Mouse (Mus musculus) forebrain, postnatal 0 days (tissue): ENCODE data around the gene Fxyd7. TPM values are rescaled to one million over a fixed set of nuclear protein-coding genes. Genes with fewer than 3 reads are reported as not detected.

Experiments used
- ATAC-seq: fragments of 200-750 bp; cut with Nextera tagmentation; 2 replicates; pipeline ENCODE4 v1.8.0; 2017; ENCODE audit warnings: mild to moderate bottlenecking, moderate library complexity
- DNase-seq: peaks from one replicate; pipeline ENCODE4 v3.0.0-alpha.2; 2015
- H3K27ac ChIP-seq: fragments of 300-500 bp; sonication (generic); 2 replicates; pipeline ENCODE4 v1.5.1; 2014; ENCODE audit warnings: low read depth, mild to moderate bottlenecking, antibody characterized with exemption, low read length, moderate library complexity, mixed read lengths
- H3K27me3 ChIP-seq: fragments of 300-500 bp; sonication (generic); 2 replicates; pipeline ENCODE4 v1.6.1; 2014; ENCODE audit warnings: mild to moderate bottlenecking, low read length, mixed read lengths; ENCODE audit not compliant: insufficient read depth
- H3K36me3 ChIP-seq: fragments of 300-500 bp; sonication (generic); 2 replicates; pipeline ENCODE4 v1.6.1; 2014; ENCODE audit warnings: mild to moderate bottlenecking, moderate library complexity; ENCODE audit not compliant: insufficient read depth
- H3K4me1 ChIP-seq: fragments of 300-500 bp; sonication (generic); 2 replicates; pipeline ENCODE4 v1.6.1; 2014; ENCODE audit warnings: antibody characterized with exemption; ENCODE audit not compliant: insufficient read depth
- H3K4me2 ChIP-seq: fragments of 300-500 bp; sonication (generic); 2 replicates; pipeline ENCODE4 v1.6.1; 2014; ENCODE audit warnings: low read depth, mild to moderate bottlenecking, moderate library complexity
- H3K4me3 ChIP-seq: fragments of 300-500 bp; sonication (generic); 2 replicates; pipeline ENCODE4 v1.5.1; 2014; ENCODE audit warnings: low read depth, low read length, mixed read lengths
- H3K9ac ChIP-seq: fragments of 300-500 bp; sonication (generic); 2 replicates; pipeline ENCODE4 v1.6.1; 2014; ENCODE audit warnings: mild to moderate bottlenecking
- H3K9me3 ChIP-seq: fragments of 300-500 bp; sonication (generic); 2 replicates; pipeline ENCODE4 v1.6.1; 2016; ENCODE audit warnings: low read length
- CTCF ChIP-seq: sonication (generic); IDR thresholded peaks from 2 replicates; pipeline ENCODE4 v1.5.1; 2016; ENCODE audit warnings: antibody characterized with exemption, control low read depth, low read depth
- WGBS: fragments of 180-500 bp; shearing (Covaris S2); extraction: QIAGEN DNeasy Blood & Tissue Kit; methylation state at CpG from one replicate; pipeline ENCODE4 v1.1.7; 2014; 5-methylcytosine and 5-hydroxymethylcytosine counted together
- polyA plus RNA-seq: library from polyadenylated mRNA; unstranded; fragments of >200 nt; fragmentation: Nextera tagmentation; extraction: Ambion mirVana; gene quantifications from 2 replicates; pipeline ENCODE4 v1.2.1, GENCODE M21; 2015
- total RNA-seq: library from RNA; depleted of rRNA; stranded (reverse); fragments of >200 nt; gene quantifications from 2 replicates; pipeline ENCODE4 v1.2.3, GENCODE M21; 2014; rRNA removed

Gene Fxyd7
- total RNA-seq (74.3 and 92.0 TPM in 2 replicates), polyA plus RNA-seq (167 and 231 TPM in 2 replicates)

DNA sequence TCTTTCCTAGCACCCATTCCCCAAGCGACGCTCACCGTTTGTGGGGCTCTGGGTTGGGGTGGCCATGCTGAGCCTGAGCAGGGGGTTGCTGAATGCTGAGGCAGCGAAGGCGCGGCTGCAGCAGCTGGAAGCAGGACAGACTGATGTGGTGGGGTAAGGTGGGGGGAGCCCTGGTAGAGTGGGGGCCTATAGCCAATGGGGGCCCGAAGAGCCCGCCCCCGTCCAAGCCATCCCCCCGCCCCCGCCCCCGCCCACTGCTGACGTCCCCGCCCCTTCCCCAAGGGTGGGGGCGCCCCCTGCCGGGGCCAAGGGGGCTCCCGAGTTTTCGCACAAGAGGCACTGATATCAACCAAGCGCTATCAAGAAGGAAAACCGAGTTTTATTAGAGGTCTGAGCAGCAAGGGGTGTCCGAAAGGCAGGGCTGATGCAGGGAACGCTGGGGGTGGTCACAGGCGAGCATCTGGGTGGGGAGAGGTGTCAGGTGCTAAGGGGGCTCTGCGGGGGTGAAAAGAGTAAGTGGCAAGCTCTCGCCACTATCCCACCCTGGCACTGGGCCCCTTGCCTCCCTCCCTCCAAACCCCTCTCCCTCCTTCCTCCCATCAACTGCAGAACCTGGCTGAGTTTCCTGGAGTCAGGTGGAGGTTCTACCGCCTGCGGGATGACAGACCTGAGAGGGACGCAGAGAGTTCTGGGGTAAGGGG is at the start of gene Fxyd7:
TSS of gene Fxyd7 (minus strand) at position 147 of the 701 bp plus-strand sequence.
- Histone ChIP-seq H3K36me3 (no peaks in the 10 kb centered on the region), H3K27ac (0 out of 2 replicates have a peak within 1 kb of the TSS, but pooled peaks have one; percentile 6), H3K27me3 (peaks cover 19% of the 10 kb centered on the region), H3K4me3 (peak within 1 kb of the TSS; percentile 46), H3K4me2 (peak within 1 kb of the TSS; percentile 65), H3K9ac (peak within 1 kb of the TSS; percentile 51), H3K9me3 (no peaks in the 10 kb centered on the region), H3K4me1 (peaks cover 16% of the 10 kb centered on the region)
- peak; percentile 14 for ATAC-seq
- DNase-seq, result peak; percentile 43
- TF ChIP-seq CTCF, result peak; percentile 19; the same call in 1 of the 2 replicates
- 2% methylated on average over 26 of the region's 28 CpGs for WGBS

DNA sequence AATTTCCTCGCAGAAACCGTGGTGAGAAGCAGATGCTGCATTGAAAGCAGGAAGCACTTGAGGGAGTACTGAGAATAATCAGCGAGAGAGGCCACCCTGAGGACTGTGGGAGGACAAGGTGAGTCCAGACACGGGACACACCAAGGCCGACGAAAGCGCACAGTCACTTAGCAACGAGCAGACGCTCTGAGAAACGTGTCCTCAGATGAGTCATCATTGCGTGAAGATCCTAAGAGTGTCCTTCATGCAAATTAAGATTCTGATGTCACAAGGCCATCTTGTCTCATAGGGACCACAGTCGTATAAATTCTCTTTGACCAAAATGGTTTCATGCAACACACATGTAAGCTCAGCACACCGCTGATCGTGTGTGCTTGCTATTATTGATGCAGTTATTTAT is 49.5 kb upstream of the Fxyd7 start:
- no peak overlapping the region for H3K4me3 ChIP-seq
- no peaks in the 10 kb centered on the region for H3K4me1 ChIP-seq
- 85% methylated on average over 14 of the region's 14 CpGs for WGBS
- H3K9me3 ChIP-seq, result no peaks in the 10 kb centered on the region
- H3K27me3 ChIP-seq, result no peaks in the 10 kb centered on the region
- no peak for TF ChIP-seq CTCF
- H3K9ac ChIP-seq, result no peak overlapping the region
- DNase-seq, result no peak
- H3K4me2 ChIP-seq, result no peak overlapping the region
- H3K27ac ChIP-seq, result no peak overlapping the region
- H3K36me3 ChIP-seq, result no peaks in the 10 kb centered on the region
- no peak for ATAC-seq

DNA sequence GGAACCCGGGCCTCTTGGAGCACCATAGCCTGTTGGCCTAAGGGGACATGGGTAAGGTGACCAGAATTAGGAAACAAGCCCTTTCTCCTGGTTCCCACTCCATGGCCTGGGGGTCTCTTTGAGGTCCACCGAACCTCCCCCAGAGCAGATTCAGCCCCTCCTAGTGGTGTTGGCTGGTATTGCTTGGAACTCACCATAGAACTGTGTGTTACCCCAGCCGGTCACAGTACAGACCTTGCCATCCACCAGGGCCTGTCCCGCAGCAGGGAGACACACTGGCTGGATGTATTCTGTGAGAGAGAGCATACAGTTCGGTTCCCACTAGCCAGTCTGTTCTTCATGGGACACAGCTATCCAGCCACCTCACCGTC is 48.3 kb upstream of the Fxyd7 start:
- 0 out of 2 replicates have a peak, but pooled peaks have one; percentile 14 for TF ChIP-seq CTCF
- Histone ChIP-seq H3K27me3 (no peaks in the 10 kb centered on the region), H3K9me3 (no peaks in the 10 kb centered on the region), H3K4me2 (no peak overlapping the region), H3K9ac (no peak overlapping the region), H3K36me3 (no peaks in the 10 kb centered on the region), H3K4me3 (no peak overlapping the region), H3K27ac (no peak overlapping the region), H3K4me1 (no peaks in the 10 kb centered on the region)
- DNase-seq (no peak), ATAC-seq (no peak)
- WGBS, result 88% methylated on average over 6 of the region's 6 CpGs

DNA sequence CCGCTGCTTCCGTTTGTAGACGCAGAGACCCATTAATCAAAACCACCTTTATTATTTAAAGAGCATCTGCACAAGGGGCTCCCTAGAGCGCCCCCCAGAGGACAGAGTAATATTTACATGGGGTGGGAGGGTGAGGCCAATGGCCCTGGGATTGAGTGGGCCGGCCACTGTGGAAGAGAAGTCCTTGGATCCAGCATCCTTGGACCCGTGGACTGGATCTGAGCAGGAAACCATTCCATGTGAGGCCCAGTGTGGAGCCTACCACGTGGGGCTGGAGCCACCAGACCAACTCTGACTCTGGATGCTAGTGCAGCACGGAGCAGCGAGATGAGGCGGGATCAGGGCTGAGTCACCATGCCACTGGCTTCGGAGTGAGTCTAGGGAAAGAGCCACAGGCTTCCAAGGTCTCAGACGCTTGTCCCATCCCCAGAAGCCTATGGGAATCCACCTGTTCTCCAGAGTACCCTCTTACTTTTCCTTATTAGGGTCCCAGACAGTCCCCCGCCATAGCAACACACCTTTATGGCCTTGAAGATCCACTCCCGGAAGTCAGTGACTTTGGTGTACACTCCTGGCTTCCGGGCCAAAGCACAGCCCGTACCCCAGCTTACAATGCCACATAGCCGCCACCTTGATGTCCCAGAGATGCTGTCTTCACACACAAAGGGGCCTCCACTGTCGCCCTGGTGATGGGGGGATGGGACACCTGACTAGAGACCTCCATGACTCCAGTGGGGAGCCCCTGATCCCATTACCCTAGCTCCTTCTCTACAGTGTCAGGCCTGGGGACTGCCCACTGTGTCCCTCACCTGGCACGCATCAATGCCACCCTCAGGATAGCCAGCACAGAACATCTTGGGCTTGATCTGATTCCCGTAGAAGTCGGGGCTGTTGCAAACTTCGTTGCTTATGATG is 47.7 kb upstream of the Fxyd7 start:
- Histone ChIP-seq H3K27me3 (no peaks in the 10 kb centered on the region), H3K4me1 (no peaks in the 10 kb centered on the region), H3K36me3 (no peaks in the 10 kb centered on the region), H3K27ac (no peak overlapping the region), H3K4me2 (no peak overlapping the region), H3K9me3 (no peaks in the 10 kb centered on the region), H3K9ac (no peak overlapping the region), H3K4me3 (no peak overlapping the region)
- DNase-seq (no peak), ATAC-seq (no peak)
- no peak for TF ChIP-seq CTCF
- WGBS, result 81% methylated on average over 22 of the region's 22 CpGs

DNA sequence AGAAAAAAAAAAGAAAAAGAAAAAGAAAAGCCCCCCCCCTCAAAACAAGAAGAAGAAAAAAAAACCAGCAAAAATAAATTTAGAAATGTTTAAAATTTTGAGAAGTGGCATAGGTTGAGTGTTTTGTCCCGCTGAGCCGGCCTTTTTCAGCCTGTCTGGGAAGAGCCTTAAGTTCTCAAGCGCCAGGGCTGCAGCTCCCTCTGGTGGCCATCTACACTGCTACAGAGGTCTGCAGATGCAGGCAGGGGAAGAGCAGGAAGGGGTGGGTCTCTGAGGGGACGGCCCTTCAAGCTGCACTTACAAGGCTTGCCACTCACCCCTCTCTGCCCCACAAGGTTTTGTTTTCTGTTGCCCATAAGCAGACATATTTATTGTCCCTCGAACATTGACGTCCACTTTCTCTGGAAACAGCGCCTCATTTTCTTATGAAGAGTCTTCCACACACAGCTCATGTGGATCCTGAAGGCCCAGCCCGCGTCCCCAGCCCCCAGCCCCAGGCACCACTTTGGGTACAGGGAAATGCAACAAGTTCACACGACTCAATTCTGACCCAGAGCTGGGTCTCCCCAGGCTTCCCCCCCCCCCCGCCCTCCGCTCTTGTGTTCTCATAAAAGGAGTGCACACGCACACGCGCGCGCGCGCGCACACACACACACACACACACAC is 46.4 kb upstream of the Fxyd7 start:
- ATAC-seq (peak; percentile 96), DNase-seq (peak; percentile 91)
- TF ChIP-seq CTCF, result peak; percentile 95
- Histone ChIP-seq H3K27me3 (no peaks in the 10 kb centered on the region), H3K9me3 (no peaks in the 10 kb centered on the region), H3K4me2 (peak overlapping the region; percentile 37), H3K36me3 (no peaks in the 10 kb centered on the region), H3K4me3 (peak overlapping the region; percentile 19), H3K9ac (no peak overlapping the region), H3K4me1 (no peaks in the 10 kb centered on the region), H3K27ac (no peak overlapping the region)
- WGBS, result 43% methylated on average over 20 of the region's 20 CpGs

DNA sequence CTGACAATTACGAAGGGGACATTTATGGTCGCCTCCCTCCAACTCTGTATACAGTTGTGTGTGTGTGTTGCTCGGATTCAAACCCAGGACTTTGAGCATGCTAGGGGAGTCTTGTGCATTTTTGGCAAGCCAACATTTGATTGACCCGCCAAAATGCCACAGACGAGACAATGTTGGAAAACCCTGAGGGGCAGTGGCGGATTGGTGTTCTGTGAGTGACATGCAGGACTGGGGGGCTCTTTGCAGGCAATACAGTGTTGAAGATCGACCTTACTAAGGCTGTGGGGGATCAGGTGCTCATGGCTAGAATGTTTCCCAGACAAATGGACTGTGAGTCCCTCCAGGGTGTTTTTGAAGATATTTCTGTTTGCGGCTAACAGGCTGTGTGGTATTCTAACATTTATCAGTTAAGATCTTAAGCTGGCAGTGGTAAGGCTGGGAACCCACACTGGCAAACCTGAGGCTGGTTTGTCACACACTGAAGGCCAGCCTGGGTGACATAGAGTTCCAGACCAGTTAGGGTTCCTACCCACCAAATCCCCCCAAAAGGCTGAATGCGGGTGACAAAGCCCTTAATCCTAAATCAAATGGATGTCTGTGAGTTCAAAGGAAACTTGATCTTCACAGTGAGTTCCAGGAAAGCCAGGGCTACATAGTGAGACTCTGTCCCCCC is 45.8 kb upstream of the Fxyd7 start:
- Histone ChIP-seq H3K27me3 (no peaks in the 10 kb centered on the region), H3K36me3 (no peaks in the 10 kb centered on the region), H3K27ac (no peak overlapping the region), H3K4me3 (no peak overlapping the region), H3K9me3 (no peaks in the 10 kb centered on the region), H3K4me2 (no peak overlapping the region), H3K4me1 (no peaks in the 10 kb centered on the region), H3K9ac (no peak overlapping the region)
- no peak for ATAC-seq
- no peak for TF ChIP-seq CTCF
- 75% methylated on average over 9 of the region's 9 CpGs for WGBS
- no peak for DNase-seq
